Mouse (Mus musculus) liver, adult 2 months (tissue): ENCODE data around the gene Gm48551.

Source experiments
- CTCF ChIP-seq: fragments of 200-500 bp; IDR thresholded peaks from 2 replicates; pipeline ENCODE4 v1.5.1; 2011; ENCODE audit warnings: low read depth, low read length, control low read depth
- POLR2A ChIP-seq: fragments of 200-500 bp; IDR thresholded peaks from 2 replicates; pipeline ENCODE4 v1.6.1; 2011; ENCODE audit warnings: low read length, control low read depth; ENCODE audit not compliant: insufficient read depth; ENCODE audit errors: extremely low read depth

DNA sequence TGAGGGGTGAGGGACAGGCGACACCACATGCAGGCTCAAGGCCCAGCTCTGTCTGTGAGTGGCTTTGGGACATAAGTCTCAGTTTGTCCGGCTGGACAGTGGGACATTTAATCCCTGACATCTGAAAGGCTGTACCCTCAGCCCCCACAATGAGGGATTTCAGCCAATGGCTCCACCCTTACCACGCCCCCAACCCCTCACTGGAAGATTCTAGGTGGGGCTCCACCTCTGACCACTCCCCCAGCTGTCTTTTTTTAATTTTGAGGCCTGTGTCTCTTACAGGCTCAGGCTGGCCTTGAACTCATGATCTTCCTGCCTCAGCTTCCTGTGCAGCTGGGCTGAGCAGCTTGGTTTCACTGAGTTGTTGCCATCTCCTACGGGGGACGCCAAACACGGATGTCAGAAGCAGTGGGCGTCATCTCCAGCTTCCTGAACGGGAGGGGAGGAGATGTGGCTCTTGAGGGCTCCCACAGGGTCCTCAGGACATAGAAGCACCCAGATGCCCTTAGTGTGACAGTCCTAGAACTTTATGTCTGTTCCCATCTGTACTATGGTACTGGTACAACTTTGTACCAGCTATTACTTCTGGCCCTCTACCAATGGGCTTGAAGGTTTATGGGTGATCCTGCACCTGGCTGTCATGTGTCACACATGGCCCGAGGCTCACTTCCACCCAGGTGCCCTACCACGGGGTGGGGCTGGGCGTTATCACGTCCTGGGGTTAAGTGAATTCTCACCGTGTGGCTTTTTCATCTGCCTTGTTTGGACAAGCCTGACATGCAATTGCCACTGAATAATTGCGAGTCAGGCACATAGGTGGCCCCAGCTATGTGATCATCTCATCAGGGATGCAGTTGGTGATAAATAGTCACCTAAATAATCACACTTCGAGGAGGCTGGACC is 50.3 kb downstream of the Gm48551 start:
- TF ChIP-seq CTCF (no peak), POLR2A (no peak)
